Mouse (Mus musculus) stomach, embryonic 15.5 days (tissue): Measurements from ENCODE around the gene Pttg1ip. TPM values are rescaled to one million over a fixed set of nuclear protein-coding genes. Genes with fewer than 3 reads are reported as not detected.

Experiments
- ATAC-seq: fragments of 200-750 bp; cut with Nextera tagmentation; 2 replicates; pipeline ENCODE4 v1.8.0; 2017; ENCODE audit warnings: low read depth, moderate number of reproducible peaks, moderate TSS enrichment; ENCODE audit not compliant: insufficient read depth, low FRiP score
- H3K27ac ChIP-seq: fragments of 300-500 bp; sonication (generic); 2 replicates; pipeline ENCODE4 v1.5.1; 2015; ENCODE audit warnings: mild to moderate bottlenecking, inconsistent platforms
- H3K27me3 ChIP-seq: fragments of 300-500 bp; sonication (generic); replicated peaks from 2 replicates; pipeline ENCODE4 v1.6.1; 2015; ENCODE audit warnings: inconsistent platforms
- H3K36me3 ChIP-seq: fragments of 300-500 bp; sonication (generic); 2 replicates; pipeline ENCODE4 v1.6.1; 2015; ENCODE audit warnings: inconsistent platforms
- H3K4me1 ChIP-seq: fragments of 300-500 bp; sonication (generic); 2 replicates; pipeline ENCODE4 v1.6.1; 2015; ENCODE audit warnings: inconsistent platforms
- H3K4me2 ChIP-seq: fragments of 300-500 bp; sonication (generic); 2 replicates; pipeline ENCODE4 v1.6.1; 2015; ENCODE audit warnings: mild to moderate bottlenecking, inconsistent platforms
- H3K4me3 ChIP-seq: fragments of 300-500 bp; sonication (generic); replicated peaks from 2 replicates; pipeline ENCODE4 v1.5.1; 2015; ENCODE audit warnings: inconsistent platforms
- H3K9ac ChIP-seq: fragments of 300-500 bp; sonication (generic); 2 replicates; pipeline ENCODE4 v1.6.1; 2015; ENCODE audit warnings: inconsistent platforms
- H3K9me3 ChIP-seq: fragments of 300-500 bp; sonication (generic); 2 replicates; pipeline ENCODE4 v1.6.1; 2016; ENCODE audit warnings: inconsistent platforms
- WGBS: fragments of 180-500 bp; shearing (Covaris S2); methylation state at CpG from one replicate; pipeline ENCODE4 v1.1.7; 2015; 5-methylcytosine and 5-hydroxymethylcytosine counted together
- polyA plus RNA-seq: library from polyadenylated mRNA; unstranded; fragments of >200 nt; fragmentation: Nextera tagmentation; extraction: Ambion mirVana; gene quantifications from 2 replicates; pipeline ENCODE4 v1.2.1, GENCODE M21; 2015

Pttg1ip gene
- polyA plus RNA-seq = 174 and 178 TPM in 2 replicates

- peak; percentile 96 for ATAC-seq
- under 1% methylated on average over 64 of the region's 64 CpGs for WGBS
- H3K4me1 ChIP-seq = peaks cover 28% of the 10 kb centered on the region
These were observed at the start of gene Pttg1ip for GRCm38 (mm10) chr10:77581408-77582284. Gene Pttg1ip (plus strand): TSS chr10:77581720.

GRCm38 (mm10) chr10:77532020-77532413 lies 49.5 kb upstream of the Pttg1ip start:
- H3K27me3 ChIP-seq = no peaks in the 10 kb centered on the region
- no peaks in the 10 kb centered on the region for H3K9me3 ChIP-seq
- ATAC-seq = no peak
- WGBS = 84% methylated on average over 1 of the region's 1 CpGs
- H3K9ac ChIP-seq = no peak overlapping the region
- H3K4me1 ChIP-seq = no peaks in the 10 kb centered on the region
- H3K27ac ChIP-seq = no peak overlapping the region
- no peaks in the 10 kb centered on the region for H3K36me3 ChIP-seq
- H3K4me2 ChIP-seq = no peak overlapping the region
- no peak overlapping the region for H3K4me3 ChIP-seq

More at GRCm38 (mm10) chr10:77581408-77582284, at the start of gene Pttg1ip:
- H3K27me3 ChIP-seq = no peaks in the 10 kb centered on the region
- peak within 1 kb of the TSS; percentile 93 for H3K9ac ChIP-seq
- H3K4me2 ChIP-seq = peak within 1 kb of the TSS; percentile 65
- peak within 1 kb of the TSS; percentile 84 for H3K4me3 ChIP-seq
- H3K27ac ChIP-seq = peak within 1 kb of the TSS; percentile 97
- no peaks in the 10 kb centered on the region for H3K9me3 ChIP-seq
- H3K36me3 ChIP-seq = no peaks in the 10 kb centered on the region

DNA sequence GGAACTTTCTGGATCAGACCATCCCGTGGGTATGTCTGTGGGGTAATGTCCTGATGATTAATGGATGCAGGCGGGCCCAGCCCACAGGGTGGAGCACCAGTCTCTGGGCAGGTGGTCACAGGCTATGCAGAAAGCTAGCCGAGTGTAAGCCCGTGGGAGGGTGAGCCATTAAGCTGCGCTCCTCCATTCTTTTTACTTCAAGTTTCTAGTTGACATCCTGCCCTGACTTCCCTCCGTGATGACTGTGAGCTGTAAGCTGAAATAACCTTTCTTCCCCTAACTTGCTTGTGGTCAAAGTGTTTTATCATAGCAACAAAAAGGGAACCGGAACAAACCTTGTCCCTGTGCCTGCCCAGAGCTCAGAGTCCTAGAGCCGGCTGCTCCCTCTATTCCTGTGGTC lies 44.8 kb upstream of the Pttg1ip start:
- no peaks in the 10 kb centered on the region for H3K36me3 ChIP-seq

GRCm38 (mm10) chr10:77537215-77538209 lies 44.0 kb upstream of the Pttg1ip start:
- ATAC-seq = no peak
- 77% methylated on average over 11 of the region's 11 CpGs for WGBS
- no peak overlapping the region for H3K4me2 ChIP-seq
- no peaks in the 10 kb centered on the region for H3K36me3 ChIP-seq
- H3K9me3 ChIP-seq = no peaks in the 10 kb centered on the region
- no peaks in the 10 kb centered on the region for H3K27me3 ChIP-seq
- H3K27ac ChIP-seq = no peak overlapping the region
- H3K9ac ChIP-seq = no peak overlapping the region
- H3K4me3 ChIP-seq = no peak overlapping the region
- H3K4me1 ChIP-seq = no peaks in the 10 kb centered on the region

More for the DNA sequence above, 44.8 kb upstream of the Pttg1ip start:
- ATAC-seq = no peak
- WGBS = 57% methylated on average over 8 of the region's 8 CpGs
- Histone ChIP-seq H3K4me1 (no peaks in the 10 kb centered on the region), H3K27me3 (no peaks in the 10 kb centered on the region), H3K9me3 (no peaks in the 10 kb centered on the region), H3K4me2 (no peak overlapping the region), H3K4me3 (no peak overlapping the region), H3K9ac (no peak overlapping the region), H3K27ac (no peak overlapping the region)

- no peak overlapping the region for H3K4me2 ChIP-seq
- no peaks in the 10 kb centered on the region for H3K9me3 ChIP-seq
- ATAC-seq = no peak
- no peaks in the 10 kb centered on the region for H3K36me3 ChIP-seq
- H3K4me3 ChIP-seq = no peak overlapping the region
- no peak overlapping the region for H3K27ac ChIP-seq
- no peak overlapping the region for H3K9ac ChIP-seq
- H3K4me1 ChIP-seq = no peaks in the 10 kb centered on the region
- H3K27me3 ChIP-seq = no peaks in the 10 kb centered on the region
- 74% methylated on average over 7 of the region's 7 CpGs for WGBS
These were observed 42.1 kb upstream of the Pttg1ip start for GRCm38 (mm10) chr10:77539320-77539945.

DNA sequence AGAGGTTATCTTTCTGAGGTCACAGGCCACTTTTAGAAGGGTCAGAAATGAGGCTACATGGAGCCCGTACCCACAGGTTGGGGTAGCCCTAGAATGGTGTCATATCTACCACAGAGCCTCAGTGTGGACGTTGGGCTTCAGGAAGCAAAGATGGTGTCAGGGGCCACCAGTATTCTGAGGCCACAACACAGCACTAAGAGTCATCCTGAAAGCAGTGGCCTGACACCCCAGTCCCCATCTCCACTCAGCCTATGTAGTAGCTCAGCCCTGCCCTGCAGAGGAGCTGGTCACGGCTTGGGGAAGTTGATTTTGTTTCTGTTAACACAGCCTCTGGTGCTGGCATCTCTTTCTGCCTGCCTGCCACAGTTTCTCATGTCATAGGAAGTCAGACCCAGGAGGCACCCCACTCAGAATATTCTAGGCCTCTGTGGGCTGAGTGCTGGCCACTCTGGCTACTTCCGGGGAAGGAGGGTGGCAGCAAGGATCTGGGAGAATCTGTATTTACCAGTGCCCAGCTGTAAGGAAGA lies 40.9 kb upstream of the Pttg1ip start:
- no peaks in the 10 kb centered on the region for H3K27me3 ChIP-seq
- no peak for ATAC-seq
- WGBS = 73% methylated on average over 4 of the region's 4 CpGs
- no peak overlapping the region for H3K27ac ChIP-seq
- no peak overlapping the region for H3K9ac ChIP-seq
- no peaks in the 10 kb centered on the region for H3K9me3 ChIP-seq
- no peaks in the 10 kb centered on the region for H3K4me1 ChIP-seq
- no peak overlapping the region for H3K4me2 ChIP-seq
- H3K36me3 ChIP-seq = no peaks in the 10 kb centered on the region
- no peak overlapping the region for H3K4me3 ChIP-seq

- Histone ChIP-seq H3K4me1 (no peaks in the 10 kb centered on the region), H3K27me3 (no peaks in the 10 kb centered on the region), H3K36me3 (no peaks in the 10 kb centered on the region), H3K4me2 (no peak overlapping the region), H3K27ac (no peak overlapping the region), H3K4me3 (no peak overlapping the region), H3K9me3 (no peaks in the 10 kb centered on the region), H3K9ac (no peak overlapping the region)
- ATAC-seq = no peak
- 73% methylated on average over 10 of the region's 10 CpGs for WGBS
These were observed 39.5 kb upstream of the Pttg1ip start for GRCm38 (mm10) chr10:77541864-77542666.

GRCm38 (mm10) chr10:77543226-77543625 lies 38.3 kb upstream of the Pttg1ip start:
- Histone ChIP-seq H3K27ac (no peak overlapping the region), H3K27me3 (no peaks in the 10 kb centered on the region), H3K9ac (no peak overlapping the region), H3K9me3 (no peaks in the 10 kb centered on the region), H3K4me3 (no peak overlapping the region), H3K36me3 (no peaks in the 10 kb centered on the region), H3K4me1 (no peaks in the 10 kb centered on the region), H3K4me2 (no peak overlapping the region)
- WGBS = 42% methylated on average over 7 of the region's 7 CpGs
- no peak for ATAC-seq

DNA sequence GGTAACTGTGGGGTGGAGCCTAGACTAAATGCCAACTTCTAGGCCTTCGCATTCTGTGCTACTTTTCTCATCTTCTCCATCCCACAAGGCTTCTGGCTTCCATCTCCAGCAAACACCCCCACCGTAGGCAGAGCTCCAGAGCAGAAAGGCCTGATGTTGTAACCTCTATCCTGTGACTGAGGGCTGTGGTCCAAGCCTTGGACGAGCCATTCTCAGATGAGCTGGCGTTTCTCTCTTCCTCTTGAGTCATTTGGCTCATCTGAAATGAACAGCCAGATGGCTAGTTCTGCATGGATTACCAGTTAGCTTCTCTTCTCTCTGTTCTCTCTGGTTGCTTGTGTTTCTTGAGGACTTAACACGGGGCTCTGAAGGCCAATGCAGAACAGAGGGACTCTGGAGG lies 36.6 kb upstream of the Pttg1ip start:
- 79% methylated on average over 5 of the region's 5 CpGs for WGBS
- no peaks in the 10 kb centered on the region for H3K36me3 ChIP-seq
- no peak overlapping the region for H3K9ac ChIP-seq
- no peak for ATAC-seq
- H3K4me3 ChIP-seq = no peak overlapping the region
- H3K4me1 ChIP-seq = no peaks in the 10 kb centered on the region
- H3K27me3 ChIP-seq = no peaks in the 10 kb centered on the region
- no peaks in the 10 kb centered on the region for H3K9me3 ChIP-seq
- no peak overlapping the region for H3K27ac ChIP-seq
- no peak overlapping the region for H3K4me2 ChIP-seq

DNA sequence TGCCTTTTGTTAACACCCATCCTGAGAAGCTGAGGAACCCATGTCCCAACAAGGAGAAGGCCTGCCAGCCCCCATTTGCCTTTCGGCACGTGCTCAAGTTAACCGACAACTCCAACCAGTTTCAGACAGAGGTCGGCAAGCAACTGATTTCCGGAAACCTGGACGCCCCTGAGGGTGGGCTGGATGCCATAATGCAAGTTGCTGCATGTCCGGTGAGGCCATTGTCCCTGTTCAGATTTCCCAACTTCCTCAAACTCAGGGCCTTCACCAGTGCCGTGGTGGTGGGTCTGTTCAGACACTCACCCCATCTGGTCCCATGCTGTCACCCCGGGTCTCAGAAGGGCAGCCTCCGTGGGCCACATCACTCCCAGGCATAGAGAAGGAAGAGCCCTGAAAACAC lies 32.9 kb upstream of the Pttg1ip start:
- Histone ChIP-seq H3K27ac (no peak overlapping the region), H3K4me1 (no peaks in the 10 kb centered on the region), H3K4me3 (no peak overlapping the region), H3K9me3 (no peaks in the 10 kb centered on the region), H3K9ac (no peak overlapping the region), H3K4me2 (no peak overlapping the region), H3K27me3 (no peaks in the 10 kb centered on the region), H3K36me3 (no peaks in the 10 kb centered on the region)
- ATAC-seq = no peak
- WGBS = 78% methylated on average over 10 of the region's 10 CpGs

DNA sequence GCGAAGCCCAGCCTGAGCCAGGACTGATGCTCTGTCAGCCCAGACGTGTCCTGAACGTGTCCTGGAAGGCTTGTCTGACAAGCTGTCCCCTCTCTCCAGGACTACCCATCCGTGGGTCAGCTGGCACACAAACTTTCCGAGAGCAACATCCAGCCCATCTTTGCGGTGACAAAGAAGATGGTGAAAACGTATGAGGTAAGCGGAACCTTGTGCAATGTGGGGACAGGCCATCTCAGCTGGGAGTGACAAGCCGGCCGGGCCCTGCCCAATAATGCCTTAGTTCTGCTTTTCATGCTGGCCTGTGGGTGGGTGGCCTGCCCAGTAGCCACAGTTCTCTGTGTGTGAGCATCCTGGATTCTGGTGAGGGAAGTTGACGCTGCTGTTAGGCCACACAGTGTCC lies 30.6 kb upstream of the Pttg1ip start:
- Histone ChIP-seq H3K9ac (no peak overlapping the region), H3K4me2 (no peak overlapping the region), H3K4me1 (no peaks in the 10 kb centered on the region), H3K27me3 (no peaks in the 10 kb centered on the region), H3K27ac (no peak overlapping the region), H3K4me3 (no peak overlapping the region), H3K36me3 (no peaks in the 10 kb centered on the region), H3K9me3 (no peaks in the 10 kb centered on the region)
- ATAC-seq = no peak
- 77% methylated on average over 11 of the region's 11 CpGs for WGBS
